Mouse (Mus musculus) MEL (cell line): ENCODE data around the gene Senp3. TPM values are rescaled to one million over a fixed set of nuclear protein-coding genes. Genes with fewer than 3 reads are reported as not detected.

Experiments
- DNase-seq: peaks from one replicate; pipeline ENCODE4 v3.0.0; 2011; ENCODE audit warnings: low read depth, low spot score
- H3K27ac ChIP-seq: 2 replicates; pipeline ENCODE4 v1.5.1; 2012; ENCODE audit warnings: low read depth, mild to moderate bottlenecking, control low read depth, low read length, moderate library complexity; ENCODE audit not compliant: control insufficient read depth
- H3K27me3 ChIP-seq, 2 experiments: fragments of 150-350 bp in 1 of 2; sonication (generic) in 1 of 2; 2 replicates each; pipeline ENCODE4 v1.6.1; 2012; ENCODE audit warnings: low read length in 2 of 2, mild to moderate bottlenecking in 2 of 2, improper control_type of control experiment in 1 of 2, moderate library complexity in 1 of 2; ENCODE audit not compliant: insufficient read depth in 2 of 2, control insufficient read depth in 1 of 2
- H3K36me3 ChIP-seq, 2 experiments: 2 replicates each; pipeline ENCODE4 v1.6.1; 2012 to 2014; ENCODE audit warnings: low read length in 2 of 2, improper control_type of control experiment in 1 of 2, inconsistent platforms in 1 of 2, mild to moderate bottlenecking in 1 of 2; ENCODE audit not compliant: insufficient read depth in 2 of 2, control insufficient read depth in 1 of 2
- H3K4me1 ChIP-seq, 2 experiments: fragments of 150-350 bp in 1 of 2; sonication (generic) in 1 of 2; 2 replicates each; pipeline ENCODE4 v1.6.1; 2012; ENCODE audit warnings: low read length in 2 of 2, improper control_type of control experiment in 1 of 2, mild to moderate bottlenecking in 1 of 2; ENCODE audit not compliant: insufficient read depth in 2 of 2, control insufficient read depth in 1 of 2
- H3K4me3 ChIP-seq, 2 experiments: fragments of 150-350 bp in 1 of 2; sonication (generic) in 1 of 2; 2 replicates each; pipeline ENCODE4 v1.5.1; 2012; ENCODE audit warnings: low read depth in 2 of 2, low read length in 2 of 2, mild to moderate bottlenecking in 2 of 2, moderate library complexity in 2 of 2, control low read depth in 1 of 2, improper control_type of control experiment in 1 of 2; ENCODE audit not compliant: control insufficient read depth in 1 of 2, insufficient read depth in 1 of 2
- H3K79me2 ChIP-seq: 2 replicates; pipeline ENCODE4 v1.6.1; 2012; ENCODE audit warnings: mild to moderate bottlenecking, low read length, moderate library complexity; ENCODE audit not compliant: control insufficient read depth, poor library complexity, insufficient read depth
- H3K9ac ChIP-seq: 2 replicates; pipeline ENCODE4 v1.6.1; 2012; ENCODE audit warnings: low read depth, mild to moderate bottlenecking, control low read depth, low read length, moderate library complexity; ENCODE audit not compliant: control insufficient read depth, poor library complexity, severe bottlenecking
- H3K9me3 ChIP-seq: fragments of 150-350 bp; sonication (generic); replicated peaks from 2 replicates; pipeline ENCODE4 v1.6.1; 2012; ENCODE audit warnings: mild to moderate bottlenecking, low read length, improper control_type of control experiment, moderate library complexity; ENCODE audit not compliant: insufficient read depth
- BHLHE40 ChIP-seq: IDR thresholded peaks from 2 replicates; pipeline ENCODE4 v1.6.1; 2012; ENCODE audit warnings: low read depth, mild to moderate bottlenecking, inconsistent platforms, low read length, improper control_type of control experiment, borderline replicate concordance
- CHD1 ChIP-seq: IDR thresholded peaks from 2 replicates; pipeline ENCODE4 v1.6.1; 2012; ENCODE audit warnings: low read depth, mild to moderate bottlenecking, inconsistent platforms, low read length, improper control_type of control experiment
- CHD2 ChIP-seq: IDR thresholded peaks from 2 replicates; pipeline ENCODE4 v1.6.1; 2011; ENCODE audit warnings: low read length, improper control_type of control experiment
- CTCF ChIP-seq, 3 experiments: IDR thresholded peaks in 2 of 3; conservative IDR thresholded peaks in 1 of 3; 2 replicates each; pipeline ENCODE4 v1.5.1; 2011 to 2012; ENCODE audit warnings: low read length in 3 of 3, low read depth in 2 of 3, mild to moderate bottlenecking in 2 of 3, improper control_type of control experiment in 1 of 3, inconsistent platforms in 1 of 3, mixed read lengths in 1 of 3, moderate library complexity in 1 of 3; ENCODE audit not compliant: control insufficient read depth in 1 of 3, insufficient read depth in 1 of 3, poor library complexity in 1 of 3, severe bottlenecking in 1 of 3
- E2F4 ChIP-seq: IDR thresholded peaks from 2 replicates; pipeline ENCODE4 v1.6.1; 2011; ENCODE audit warnings: low read depth, low read length, improper control_type of control experiment, borderline replicate concordance
- ELF1 ChIP-seq: IDR thresholded peaks from 2 replicates; pipeline ENCODE4 v1.6.1; 2014; ENCODE audit warnings: low read depth, mild to moderate bottlenecking, inconsistent platforms, low read length, improper control_type of control experiment, moderate library complexity
- ETS1 ChIP-seq: IDR thresholded peaks from 2 replicates; pipeline ENCODE4 v1.6.1; 2012; ENCODE audit warnings: low read depth, mild to moderate bottlenecking, inconsistent platforms, low read length, improper control_type of control experiment, moderate library complexity
- GABPA ChIP-seq: IDR thresholded peaks from 2 replicates; pipeline ENCODE4 v1.6.1; 2012; ENCODE audit warnings: low read depth, mild to moderate bottlenecking, inconsistent platforms, low read length, improper control_type of control experiment, moderate library complexity
- HCFC1 ChIP-seq: IDR thresholded peaks from 2 replicates; pipeline ENCODE4 v1.6.1; 2012; ENCODE audit warnings: low read depth, mild to moderate bottlenecking, inconsistent platforms, low read length, improper control_type of control experiment, moderate library complexity
- JUND ChIP-seq: IDR thresholded peaks from 2 replicates; pipeline ENCODE4 v1.6.1; 2011; ENCODE audit warnings: low read depth, mild to moderate bottlenecking, improper control_type of control experiment, low read length
- KAT2A ChIP-seq: conservative IDR thresholded peaks from 2 replicates; pipeline ENCODE4 v1.6.1; 2012; ENCODE audit warnings: low read depth, low read length, improper control_type of control experiment, inconsistent platforms
- MAFK ChIP-seq: IDR thresholded peaks from 2 replicates; pipeline ENCODE4 v1.6.1; 2011; ENCODE audit warnings: low read depth, mild to moderate bottlenecking, low read length, improper control_type of control experiment, borderline replicate concordance
- MAX ChIP-seq: IDR thresholded peaks from 2 replicates; pipeline ENCODE4 v1.6.1; 2011; ENCODE audit warnings: low read length, improper control_type of control experiment
- MAZ ChIP-seq: IDR thresholded peaks from 2 replicates; pipeline ENCODE4 v1.6.1; 2012; ENCODE audit warnings: low read depth, mild to moderate bottlenecking, inconsistent platforms, low read length, improper control_type of control experiment
- MXI1 ChIP-seq: IDR thresholded peaks from 2 replicates; pipeline ENCODE4 v1.6.1; 2011; ENCODE audit warnings: mild to moderate bottlenecking, low read depth, low read length, improper control_type of control experiment
- MYB ChIP-seq: IDR thresholded peaks from 2 replicates; pipeline ENCODE4 v1.6.1; 2011; ENCODE audit warnings: mild to moderate bottlenecking, low read depth, low read length, improper control_type of control experiment
- MYC ChIP-seq: IDR thresholded peaks from 2 replicates; pipeline ENCODE4 v1.6.1; 2011; ENCODE audit warnings: low read depth, mild to moderate bottlenecking, low read length, improper control_type of control experiment, moderate library complexity
- NELFE ChIP-seq: IDR thresholded peaks from 2 replicates; pipeline ENCODE4 v1.6.1; 2011; ENCODE audit warnings: low read depth, low read length, improper control_type of control experiment
- NRF1 ChIP-seq: IDR thresholded peaks from 2 replicates; pipeline ENCODE4 v1.6.1; 2014; ENCODE audit warnings: low read depth, mild to moderate bottlenecking, inconsistent platforms, low read length, improper control_type of control experiment, moderate library complexity; ENCODE audit not compliant: poor library complexity, insufficient read depth, severe bottlenecking
- POLR2A ChIP-seq, 2 experiments: IDR thresholded peaks; 2 replicates each; pipeline ENCODE4 v1.6.1; 2011 to 2012; ENCODE audit warnings: low read length in 2 of 2, mild to moderate bottlenecking in 2 of 2, control low read depth in 1 of 2, improper control_type of control experiment in 1 of 2, low read depth in 1 of 2, moderate library complexity in 1 of 2; ENCODE audit not compliant: control insufficient read depth in 1 of 2, insufficient read depth in 1 of 2, poor library complexity in 1 of 2
- POLR2AphosphoS2 ChIP-seq: IDR thresholded peaks from 2 replicates; pipeline ENCODE4 v1.6.1; 2011; ENCODE audit warnings: low read length, improper control_type of control experiment
- POLR2AphosphoS5 ChIP-seq: IDR thresholded peaks from 2 replicates; pipeline ENCODE4 v1.6.1; 2012; ENCODE audit warnings: low read depth, borderline replicate concordance, mild to moderate bottlenecking, inconsistent platforms, low read length, moderate library complexity, mixed read lengths
- RAD21 ChIP-seq: IDR thresholded peaks from 2 replicates; pipeline ENCODE4 v1.6.1; 2011; ENCODE audit warnings: mild to moderate bottlenecking, low read depth, low read length, improper control_type of control experiment
- RCOR1 ChIP-seq: IDR thresholded peaks from 2 replicates; pipeline ENCODE4 v1.6.1; 2012; ENCODE audit warnings: low read depth, mild to moderate bottlenecking, inconsistent platforms, low read length, improper control_type of control experiment
- SIN3A ChIP-seq: IDR thresholded peaks from 2 replicates; pipeline ENCODE4 v1.6.1; 2012; ENCODE audit warnings: low read length, improper control_type of control experiment, inconsistent platforms
- SMC3 ChIP-seq: IDR thresholded peaks from 2 replicates; pipeline ENCODE4 v1.6.1; 2011; ENCODE audit warnings: low read depth, low read length, improper control_type of control experiment
- TAL1 ChIP-seq: IDR thresholded peaks from 2 replicates; pipeline ENCODE4 v1.6.1; 2012; ENCODE audit warnings: mild to moderate bottlenecking, inconsistent platforms, low read length, moderate library complexity, mixed read lengths
- TBP ChIP-seq: IDR thresholded peaks from 2 replicates; pipeline ENCODE4 v1.8.0; 2011; ENCODE audit warnings: low read depth, low read length, improper control_type of control experiment
- UBTF ChIP-seq: IDR thresholded peaks from 2 replicates; pipeline ENCODE4 v1.6.1; 2012; ENCODE audit warnings: low read depth, mild to moderate bottlenecking, inconsistent platforms, low read length, improper control_type of control experiment, moderate library complexity, borderline replicate concordance; ENCODE audit not compliant: insufficient read depth
- USF1 ChIP-seq: IDR thresholded peaks from 2 replicates; pipeline ENCODE4 v1.6.1; 2014; ENCODE audit warnings: low read depth, mild to moderate bottlenecking, inconsistent platforms, low read length, improper control_type of control experiment, moderate library complexity
- USF2 ChIP-seq, 2 experiments: IDR thresholded peaks; 2 replicates each; pipeline ENCODE4 v1.6.1; 2011 to 2012; ENCODE audit warnings: improper control_type of control experiment in 2 of 2, low read length in 2 of 2, borderline replicate concordance in 1 of 2, inconsistent platforms in 1 of 2, low read depth in 1 of 2, mild to moderate bottlenecking in 1 of 2; ENCODE audit not compliant: insufficient read depth in 1 of 2
- ZC3H11A ChIP-seq: IDR thresholded peaks from 2 replicates; pipeline ENCODE4 v1.6.1; 2012; ENCODE audit warnings: low read depth, mild to moderate bottlenecking, inconsistent platforms, low read length, improper control_type of control experiment
- ZKSCAN1 ChIP-seq: IDR thresholded peaks from 2 replicates; pipeline ENCODE4 v1.6.1; 2012; ENCODE audit warnings: low read depth, mild to moderate bottlenecking, inconsistent platforms, low read length, improper control_type of control experiment, moderate library complexity
- ZMIZ1 ChIP-seq: IDR thresholded peaks from 2 replicates; pipeline ENCODE4 v1.6.1; 2012; ENCODE audit warnings: low read depth, mild to moderate bottlenecking, inconsistent platforms, low read length, improper control_type of control experiment, moderate library complexity
- ZNF384 ChIP-seq: IDR thresholded peaks from 2 replicates; pipeline ENCODE4 v1.6.1; 2012; ENCODE audit warnings: low read depth, mild to moderate bottlenecking, inconsistent platforms, low read length, improper control_type of control experiment
- polyA plus RNA-seq, 2 experiments: library from polyadenylated mRNA; stranded (reverse) in 1 of 2; unstranded in 1 of 2; fragments of >175 nt in 1 of 2; fragments of >200 nt in 1 of 2; gene quantifications; 2 replicates each; pipeline versions ENCODE4 v1.2.1 to v1.2.4; 2012; ENCODE audit warnings: low replicate concordance in 2 of 2, low read depth in 1 of 2; ENCODE audit not compliant: insufficient read length in 2 of 2, insufficient read depth in 1 of 2, missing spikeins in 1 of 2
- total RNA-seq: library from RNA; depleted of rRNA; stranded (reverse); fragments of 300-350 nt; gene quantifications from 2 replicates; pipeline ENCODE4 v1.2.3, GENCODE M21; 2012

Senp3 gene
- total and polyA plus RNA-seq, 3 experiments: 147 to 890 (median 171) TPM

GRCm38 (mm10) chr11:69632284-69633089 lies 49.4 kb downstream of the Senp3 start, which contains the start of gene Fxr2:
Gene Fxr2 (plus strand): TSS chr11:69632990.
- no peaks in the 10 kb centered on the region for H3K27me3 ChIP-seq
- H3K27ac ChIP-seq: peak within 1 kb of the TSS; percentile 89
- peaks cover 11 to 39% of the 10 kb centered on the region in 2 experiments for H3K36me3 ChIP-seq
- H3K4me1 ChIP-seq: peaks cover 19 to 27% of the 10 kb centered on the region in 2 experiments
- H3K9ac ChIP-seq: peak within 1 kb of the TSS; percentile 99
- no peak for TF ChIP-seq MYB
- peak; percentile 49 to 88 (median 85) for TF ChIP-seq CTCF (IDR thresholded peaks at IDR 0.05 in 2 of 3, conservative IDR thresholded peaks at IDR 0.05 in 1 of 3; ENCODE audit: control insufficient read depth in 1 of 3, insufficient read depth in 1 of 3, low read depth in 2 of 3, low read length in 3 of 3, poor library complexity in 1 of 3, severe bottlenecking in 1 of 3)
- no peak for TF ChIP-seq E2F4
- TF ChIP-seq RCOR1: no peak; the same call in 1 of the 2 replicates
- 0 out of 2 replicates have a peak, but pooled peaks have one; percentile 31 for TF ChIP-seq ZMIZ1
- TF ChIP-seq MXI1: no peak; the same call in 1 of the 2 replicates
- TF ChIP-seq BHLHE40: no peak; the same call in 1 of the 2 replicates
- TF ChIP-seq SIN3A: peak; percentile 89
- peak; percentile 55 for TF ChIP-seq NELFE
- no peak for TF ChIP-seq CHD2
- TF ChIP-seq ETS1: 0 out of 2 replicates have a peak, but pooled peaks have one; percentile 7
- TF ChIP-seq KAT2A: no peak; the same call in 1 of the 2 replicates
- no peak; the same call in 1 of the 2 replicates for TF ChIP-seq USF1
- no peak for TF ChIP-seq GABPA
- no peak for TF ChIP-seq MAFK
- TF ChIP-seq ZC3H11A: no peak
- peak; percentile 77 for TF ChIP-seq NRF1
- TF ChIP-seq ZKSCAN1: no peak; the same call in 1 of the 2 replicates
- TF ChIP-seq JUND: no peak
- TF ChIP-seq RAD21: no peak
- TF ChIP-seq TAL1: no peak
- TF ChIP-seq CHD1: no peak
- TF ChIP-seq HCFC1: peak; percentile 80
- TF ChIP-seq USF2 (IDR thresholded peaks at IDR 0.05; ENCODE audit: borderline replicate concordance in 1 of 2, insufficient read depth in 1 of 2, low read depth in 1 of 2, low read length in 2 of 2): no peak
- TF ChIP-seq MAX: 0 out of 2 replicates have a peak, but pooled peaks have one; percentile 7
- no peak for TF ChIP-seq UBTF
- TF ChIP-seq TBP: peak; percentile 42
- peak; percentile 28; the same call in 1 of the 2 replicates for TF ChIP-seq MYC
- TF ChIP-seq ZNF384: peak; percentile 96
- peak; percentile 50; the same call in 1 of the 2 replicates for TF ChIP-seq POLR2AphosphoS2
- peak; percentile 84 to 86 for TF ChIP-seq POLR2A (IDR thresholded peaks at IDR 0.05; ENCODE audit: control insufficient read depth in 1 of 2, insufficient read depth in 1 of 2, low read depth in 1 of 2, low read length in 2 of 2, poor library complexity in 1 of 2)
- TF ChIP-seq POLR2AphosphoS5: no peak
- TF ChIP-seq ELF1: peak; percentile 93
- TF ChIP-seq SMC3: no peak
- TF ChIP-seq MAZ: peak; percentile 55
- peak within 1 kb of the TSS; percentile 57 to 84 for H3K4me3 ChIP-seq
- H3K79me2 ChIP-seq: peaks cover 40% of the 10 kb centered on the region
- no peaks in the 10 kb centered on the region for H3K9me3 ChIP-seq
- DNase-seq: peak; percentile 100
